Mouse (Mus musculus) midbrain, embryonic 12.5 days (tissue): Measurements from ENCODE around the gene Ccdc82. TPM values are rescaled to one million over a fixed set of nuclear protein-coding genes. Genes with fewer than 3 reads are reported as not detected.
A peak's percentile ranks its signal among the peaks of the same experiment; 100 is the strongest.

ENCODE experiments used
- ATAC-seq: fragments of 200-750 bp; cut with Nextera tagmentation; 2 replicates; pipeline ENCODE4 v1.8.0; 2017; ENCODE audit warnings: low read depth, moderate TSS enrichment, moderate library complexity; ENCODE audit not compliant: low FRiP score
- H3K27ac ChIP-seq: fragments of 300-500 bp; sonication (generic); replicated peaks from 2 replicates; pipeline ENCODE4 v1.5.1; 2016; ENCODE audit warnings: mild to moderate bottlenecking
- H3K27me3 ChIP-seq: fragments of 300-500 bp; sonication (generic); 2 replicates; pipeline ENCODE4 v1.6.1; 2016; ENCODE audit warnings: mild to moderate bottlenecking
- H3K36me3 ChIP-seq: fragments of 300-500 bp; sonication (generic); 2 replicates; pipeline ENCODE4 v1.6.1; 2016
- H3K4me1 ChIP-seq: fragments of 300-500 bp; sonication (generic); 2 replicates; pipeline ENCODE4 v1.6.1; 2016
- H3K4me2 ChIP-seq: fragments of 300-500 bp; sonication (generic); replicated peaks from 2 replicates; pipeline ENCODE4 v1.6.1; 2016; ENCODE audit warnings: mild to moderate bottlenecking, moderate library complexity
- H3K4me3 ChIP-seq: fragments of 300-500 bp; sonication (generic); 2 replicates; pipeline ENCODE4 v1.5.1; 2016; ENCODE audit warnings: mild to moderate bottlenecking
- H3K9ac ChIP-seq: fragments of 300-500 bp; sonication (generic); replicated peaks from 2 replicates; pipeline ENCODE4 v1.6.1; 2016; ENCODE audit warnings: mild to moderate bottlenecking, moderate library complexity
- H3K9me3 ChIP-seq: fragments of 300-500 bp; sonication (generic); 2 replicates; pipeline ENCODE4 v1.6.1; 2016; ENCODE audit warnings: mild to moderate bottlenecking
- WGBS: fragments of 180-500 bp; shearing (Covaris S2); methylation state at CpG from one replicate; pipeline ENCODE4 v1.1.7; 2016; 5-methylcytosine and 5-hydroxymethylcytosine counted together
- polyA plus RNA-seq: library from polyadenylated mRNA; unstranded; fragments of >200 nt; fragmentation: Nextera tagmentation; extraction: Ambion mirVana; gene quantifications from 2 replicates; pipeline ENCODE4 v1.2.1, GENCODE M21; 2016

Ccdc82 gene
- 15.8 and 16.9 TPM in 2 replicates for polyA plus RNA-seq

- peak within 1 kb of the TSS; percentile 63 for H3K9ac ChIP-seq
- no peaks in the 10 kb centered on the region for H3K36me3 ChIP-seq
- H3K27me3 ChIP-seq: no peaks in the 10 kb centered on the region
- peak within 1 kb of the TSS; percentile 54 for H3K27ac ChIP-seq
- H3K4me3 ChIP-seq: peak within 1 kb of the TSS; percentile 60
- H3K4me2 ChIP-seq: peak within 1 kb of the TSS; percentile 66
- H3K9me3 ChIP-seq: no peaks in the 10 kb centered on the region
- WGBS: 3% methylated on average over 35 of the region's 39 CpGs
- H3K4me1 ChIP-seq: peaks cover 22% of the 10 kb centered on the region
- ATAC-seq: peak; percentile 98
Observed at GRCm38 (mm10) chr9:13246815-13247638, at the start of gene Ccdc82. Ccdc82 (plus strand) TSS chr9:13246955.

- 87% methylated on average over 3 of the region's 3 CpGs for WGBS
- no peak overlapping the region for H3K4me2 ChIP-seq
Observed at GRCm38 (mm10) chr9:13200079-13200478, 46.7 kb upstream of the Ccdc82 start.

GRCm38 (mm10) chr9:13203109-13203508 lies 43.6 kb upstream of the Ccdc82 start:
- H3K27me3 ChIP-seq: no peaks in the 10 kb centered on the region
- H3K9me3 ChIP-seq: no peaks in the 10 kb centered on the region
- H3K36me3 ChIP-seq: no peaks in the 10 kb centered on the region
- no peak overlapping the region for H3K4me2 ChIP-seq
- no peak overlapping the region for H3K27ac ChIP-seq
- ATAC-seq: no peak
- WGBS: 92% methylated on average over 1 of the region's 1 CpGs
- H3K4me3 ChIP-seq: no peak overlapping the region
- H3K9ac ChIP-seq: no peak overlapping the region
- no peaks in the 10 kb centered on the region for H3K4me1 ChIP-seq

More at GRCm38 (mm10) chr9:13200079-13200478, 46.7 kb upstream of the Ccdc82 start:
- no peaks in the 10 kb centered on the region for H3K36me3 ChIP-seq
- no peak overlapping the region for H3K27ac ChIP-seq
- H3K9ac ChIP-seq: no peak overlapping the region
- H3K4me1 ChIP-seq: no peaks in the 10 kb centered on the region
- no peaks in the 10 kb centered on the region for H3K9me3 ChIP-seq
- ATAC-seq: no peak
- H3K27me3 ChIP-seq: no peaks in the 10 kb centered on the region
- H3K4me3 ChIP-seq: no peak overlapping the region

- H3K36me3 ChIP-seq: no peaks in the 10 kb centered on the region
- no peaks in the 10 kb centered on the region for H3K9me3 ChIP-seq
- no peak overlapping the region for H3K27ac ChIP-seq
- H3K9ac ChIP-seq: no peak overlapping the region
- H3K4me3 ChIP-seq: no peak overlapping the region
- WGBS: 89% methylated on average over 5 of the region's 5 CpGs
- no peaks in the 10 kb centered on the region for H3K27me3 ChIP-seq
- H3K4me2 ChIP-seq: no peak overlapping the region
- H3K4me1 ChIP-seq: no peaks in the 10 kb centered on the region
- ATAC-seq: no peak
Observed at GRCm38 (mm10) chr9:13203681-13204080, 43.1 kb upstream of the Ccdc82 start.

GRCm38 (mm10) chr9:13206369-13206768 lies 40.4 kb upstream of the Ccdc82 start:
- Histone ChIP-seq H3K4me3 (no peak overlapping the region), H3K4me1 (no peaks in the 10 kb centered on the region), H3K4me2 (no peak overlapping the region), H3K9me3 (no peaks in the 10 kb centered on the region), H3K27me3 (no peaks in the 10 kb centered on the region), H3K27ac (no peak overlapping the region), H3K36me3 (no peaks in the 10 kb centered on the region), H3K9ac (no peak overlapping the region)
- peak; percentile 77; the same call in 1 of the 2 replicates for ATAC-seq
- 40% methylated on average over 2 of the region's 2 CpGs for WGBS

GRCm38 (mm10) chr9:13225872-13226271 lies 20.9 kb upstream of the Ccdc82 start:
- Histone ChIP-seq H3K4me1 (no peaks in the 10 kb centered on the region), H3K9ac (no peak overlapping the region), H3K27ac (no peak overlapping the region), H3K4me3 (no peak overlapping the region), H3K27me3 (no peaks in the 10 kb centered on the region), H3K36me3 (no peaks in the 10 kb centered on the region), H3K4me2 (no peak overlapping the region), H3K9me3 (no peaks in the 10 kb centered on the region)
- no peak for ATAC-seq
- 86% methylated on average over 1 of the region's 1 CpGs for WGBS

- Histone ChIP-seq H3K4me1 (no peaks in the 10 kb centered on the region), H3K9ac (no peak overlapping the region), H3K9me3 (no peaks in the 10 kb centered on the region), H3K36me3 (no peaks in the 10 kb centered on the region), H3K27ac (no peak overlapping the region), H3K27me3 (no peaks in the 10 kb centered on the region), H3K4me3 (no peak overlapping the region), H3K4me2 (no peak overlapping the region)
- 11% methylated on average over 4 of the region's 4 CpGs for WGBS
- peak; percentile 16; the same call in 1 of the 2 replicates for ATAC-seq
Observed at GRCm38 (mm10) chr9:13230553-13230952, 16.2 kb upstream of the Ccdc82 start.

- H3K27me3 ChIP-seq: no peaks in the 10 kb centered on the region
- H3K36me3 ChIP-seq: no peaks in the 10 kb centered on the region
- no peaks in the 10 kb centered on the region for H3K4me1 ChIP-seq
- H3K4me2 ChIP-seq: no peak overlapping the region
- ATAC-seq: peak; percentile 74
- no peak overlapping the region for H3K4me3 ChIP-seq
- H3K9ac ChIP-seq: no peak overlapping the region
- H3K27ac ChIP-seq: no peak overlapping the region
- 23% methylated on average over 5 of the region's 5 CpGs for WGBS
- no peaks in the 10 kb centered on the region for H3K9me3 ChIP-seq
Observed at GRCm38 (mm10) chr9:13231545-13232216, 15.1 kb upstream of the Ccdc82 start.

GRCm38 (mm10) chr9:13242321-13242720 lies 4.4 kb upstream of the Ccdc82 start:
- ATAC-seq: no peak
- no peak overlapping the region for H3K27ac ChIP-seq
- H3K9ac ChIP-seq: no peak overlapping the region
- H3K4me1 ChIP-seq: peaks cover 17% of the 10 kb centered on the region
- no peaks in the 10 kb centered on the region for H3K27me3 ChIP-seq
- H3K36me3 ChIP-seq: no peaks in the 10 kb centered on the region
- H3K4me3 ChIP-seq: no peak overlapping the region
- no peaks in the 10 kb centered on the region for H3K9me3 ChIP-seq
- no peak overlapping the region for H3K4me2 ChIP-seq

GRCm38 (mm10) chr9:13245481-13245880 lies 1.3 kb upstream of the Ccdc82 start, which contains the start of gene Jrkl:
Jrkl (minus strand) TSS chr9:13245829.
- H3K27ac ChIP-seq: peak within 1 kb of the TSS; percentile 67
- ATAC-seq: no peak
- no peaks in the 10 kb centered on the region for H3K9me3 ChIP-seq
- peaks cover 22% of the 10 kb centered on the region for H3K4me1 ChIP-seq
- H3K9ac ChIP-seq: peak within 1 kb of the TSS; percentile 46
- H3K4me3 ChIP-seq: peak within 1 kb of the TSS; percentile 60
- WGBS: 6% methylated on average over 10 of the region's 10 CpGs
- H3K27me3 ChIP-seq: no peaks in the 10 kb centered on the region
- H3K4me2 ChIP-seq: peak within 1 kb of the TSS; percentile 58
- no peaks in the 10 kb centered on the region for H3K36me3 ChIP-seq

GRCm38 (mm10) chr9:13248104-13248503 lies 1.3 kb downstream of the Ccdc82 start:
- Histone ChIP-seq H3K9me3 (no peaks in the 10 kb centered on the region), H3K36me3 (no peaks in the 10 kb centered on the region; the same call in 1 of the 2 replicates), H3K4me1 (peaks cover 22% of the 10 kb centered on the region), H3K4me2 (no peak overlapping the region), H3K27me3 (no peaks in the 10 kb centered on the region), H3K9ac (no peak overlapping the region), H3K27ac (no peak overlapping the region), H3K4me3 (no peak overlapping the region)
- ATAC-seq: no peak
- WGBS: 94% methylated on average over 4 of the region's 4 CpGs

GRCm38 (mm10) chr9:13251251-13251650 lies 4.5 kb downstream of the Ccdc82 start:
- no peaks in the 10 kb centered on the region for H3K27me3 ChIP-seq
- no peaks in the 10 kb centered on the region for H3K9me3 ChIP-seq
- WGBS: 81% methylated on average over 2 of the region's 2 CpGs
- H3K4me1 ChIP-seq: peaks cover 6% of the 10 kb centered on the region; the same call in 1 of the 2 replicates
- no peak overlapping the region for H3K4me3 ChIP-seq
- H3K9ac ChIP-seq: no peak overlapping the region
- no peak for ATAC-seq
- no peaks in the 10 kb centered on the region; the same call in 1 of the 2 replicates for H3K36me3 ChIP-seq
- H3K4me2 ChIP-seq: no peak overlapping the region
- H3K27ac ChIP-seq: no peak overlapping the region
